Mouse (Mus musculus): Measurements from ENCODE around the gene Jup. TPM values are rescaled to one million over a fixed set of nuclear protein-coding genes. Genes with fewer than 3 reads are reported as not detected.
"Not testable (repeated sequence)": the region's sequence is repeated elsewhere in the genome, so short reads cannot be mapped to it uniquely, and the experiment has no call there.

The Jup gene
- polyA plus RNA-seq, 1 experiment from 2014 or later = 68.8 TPM

- no peak for ATAC-seq
- 62% methylated on average over 8 of the region's 8 CpGs for WGBS
Measured at GRCm38 (mm10) chr11:100371981-100372558, 25.5 kb downstream of the Jup start.

GRCm38 (mm10) chr11:100369822-100370221 is 27.7 kb downstream of the Jup start:
- ATAC-seq = no peak

More at GRCm38 (mm10) chr11:100371981-100372558, 25.5 kb downstream of the Jup start:
- Histone ChIP-seq H3K9me3 (ENCODE audit: control insufficient read depth, low read length) (no peaks in the 10 kb centered on the region), H3K27me3 (replicated peaks; ENCODE audit: control insufficient read depth, insufficient read depth, low read length) (no peaks in the 10 kb centered on the region), H3K9ac (ENCODE audit: low read depth, low read length) (no peak overlapping the region), H3K4me2 (ENCODE audit: low read length) (no peak overlapping the region), H3K4me1 (ENCODE audit: control insufficient read depth, insufficient read depth, low read depth, low read length) (no peaks in the 10 kb centered on the region), H3K36me3 (ENCODE audit: control insufficient read depth, insufficient read depth, low read length) (peaks cover 34% of the 10 kb centered on the region), H3K4me3 (ENCODE audit: low read length) (no peak overlapping the region), H3K27ac (ENCODE audit: low read depth, low read length) (no peak overlapping the region)

GRCm38 (mm10) chr11:100369145-100369544 is 28.4 kb downstream of the Jup start:
- no peak for ATAC-seq
- 76% methylated on average over 7 of the region's 7 CpGs for WGBS
- peaks cover 14% of the 10 kb centered on the region for H3K36me3 ChIP-seq (ENCODE audit: control insufficient read depth, insufficient read depth, low read length)
- no peak overlapping the region for H3K9ac ChIP-seq (ENCODE audit: low read depth, low read length)
- no peak overlapping the region for H3K4me2 ChIP-seq (ENCODE audit: low read length)
- H3K9me3 ChIP-seq (ENCODE audit: control insufficient read depth, low read length) = no peaks in the 10 kb centered on the region
- H3K27me3 ChIP-seq (replicated peaks; ENCODE audit: control insufficient read depth, insufficient read depth, low read length) = no peaks in the 10 kb centered on the region
- H3K27ac ChIP-seq (ENCODE audit: low read depth, low read length) = no peak overlapping the region
- no peaks in the 10 kb centered on the region for H3K4me1 ChIP-seq (ENCODE audit: control insufficient read depth, insufficient read depth, low read depth, low read length)
- no peak overlapping the region for H3K4me3 ChIP-seq (ENCODE audit: low read length)

More at GRCm38 (mm10) chr11:100369822-100370221, 27.7 kb downstream of the Jup start:
- 84% methylated on average over 8 of the region's 8 CpGs for WGBS
- Histone ChIP-seq H3K9ac (ENCODE audit: low read depth, low read length) (no peak overlapping the region), H3K4me3 (ENCODE audit: low read length) (no peak overlapping the region), H3K27ac (ENCODE audit: low read depth, low read length) (no peak overlapping the region), H3K4me1 (ENCODE audit: control insufficient read depth, insufficient read depth, low read depth, low read length) (no peaks in the 10 kb centered on the region), H3K27me3 (replicated peaks; ENCODE audit: control insufficient read depth, insufficient read depth, low read length) (no peaks in the 10 kb centered on the region), H3K36me3 (ENCODE audit: control insufficient read depth, insufficient read depth, low read length) (peaks cover 17% of the 10 kb centered on the region), H3K4me2 (ENCODE audit: low read length) (no peak overlapping the region), H3K9me3 (ENCODE audit: control insufficient read depth, low read length) (no peaks in the 10 kb centered on the region)

- ATAC-seq = peak; percentile 34
- no peak overlapping the region for H3K4me3 ChIP-seq (ENCODE audit: low read length)
- H3K27ac ChIP-seq (ENCODE audit: low read depth, low read length) = peak overlapping the region; percentile 23; the same call in 1 of the 2 replicates
- peaks cover 6% of the 10 kb centered on the region for H3K4me1 ChIP-seq (ENCODE audit: control insufficient read depth, insufficient read depth, low read depth, low read length)
- WGBS = 15% methylated on average over 12 of the region's 12 CpGs
- no peak overlapping the region; the same call in 1 of the 2 replicates for H3K9ac ChIP-seq (ENCODE audit: low read depth, low read length)
- no peak overlapping the region for H3K4me2 ChIP-seq (ENCODE audit: low read length)
- H3K9me3 ChIP-seq (ENCODE audit: control insufficient read depth, low read length) = no peaks in the 10 kb centered on the region
- H3K27me3 ChIP-seq (replicated peaks; ENCODE audit: control insufficient read depth, insufficient read depth, low read length) = no peaks in the 10 kb centered on the region
- H3K36me3 ChIP-seq (ENCODE audit: control insufficient read depth, insufficient read depth, low read length) = no peaks in the 10 kb centered on the region
Measured at GRCm38 (mm10) chr11:100362979-100363562, 34.5 kb downstream of the Jup start.

- peaks cover 6% of the 10 kb centered on the region for H3K4me1 ChIP-seq (ENCODE audit: control insufficient read depth, insufficient read depth, low read depth, low read length)
- H3K27me3 ChIP-seq (replicated peaks; ENCODE audit: control insufficient read depth, insufficient read depth, low read length) = no peaks in the 10 kb centered on the region
- H3K27ac ChIP-seq (ENCODE audit: low read depth, low read length) = peak overlapping the region; percentile 23; the same call in 1 of the 2 replicates
- WGBS = 17% methylated on average over 8 of the region's 8 CpGs
- no peaks in the 10 kb centered on the region for H3K9me3 ChIP-seq (ENCODE audit: control insufficient read depth, low read length)
- H3K4me3 ChIP-seq (ENCODE audit: low read length) = no peak overlapping the region
- peak overlapping the region; percentile 31 for H3K9ac ChIP-seq (ENCODE audit: low read depth, low read length)
- H3K36me3 ChIP-seq (ENCODE audit: control insufficient read depth, insufficient read depth, low read length) = no peaks in the 10 kb centered on the region
- peak; percentile 51 for ATAC-seq
- no peak overlapping the region for H3K4me2 ChIP-seq (ENCODE audit: low read length)
Measured at GRCm38 (mm10) chr11:100362209-100362978, 35.2 kb downstream of the Jup start.

GRCm38 (mm10) chr11:100361059-100361458 is 36.5 kb downstream of the Jup start:
- H3K4me3 ChIP-seq (ENCODE audit: low read length); H3K27me3 ChIP-seq (replicated peaks; ENCODE audit: control insufficient read depth, insufficient read depth, low read length); H3K4me1 ChIP-seq (ENCODE audit: control insufficient read depth, insufficient read depth, low read depth, low read length); H3K9me3 ChIP-seq (ENCODE audit: control insufficient read depth, low read length); H3K27ac ChIP-seq (ENCODE audit: low read depth, low read length); H3K36me3 ChIP-seq (ENCODE audit: control insufficient read depth, insufficient read depth, low read length); ATAC-seq; H3K4me2 ChIP-seq (ENCODE audit: low read length); H3K9ac ChIP-seq (ENCODE audit: low read depth, low read length): not testable (repeated sequence)
- WGBS = no CpG with 5 or more reads among the region's 13 CpGs

GRCm38 (mm10) chr11:100360175-100360574 is 37.4 kb downstream of the Jup start:
- ATAC-seq = no peak
- no peak overlapping the region for H3K4me3 ChIP-seq (ENCODE audit: low read length)

GRCm38 (mm10) chr11:100357408-100357807 is 40.2 kb downstream of the Jup start:
- H3K9me3 ChIP-seq (ENCODE audit: control insufficient read depth, low read length) = no peaks in the 10 kb centered on the region
- no peak overlapping the region for H3K4me3 ChIP-seq (ENCODE audit: low read length)
- peaks cover 9% of the 10 kb centered on the region; the same call in 1 of the 2 replicates for H3K4me1 ChIP-seq (ENCODE audit: control insufficient read depth, insufficient read depth, low read depth, low read length)
- H3K27ac ChIP-seq (ENCODE audit: low read depth, low read length) = no peak overlapping the region
- WGBS = 57% methylated on average over 5 of the region's 5 CpGs
- H3K9ac ChIP-seq (ENCODE audit: low read depth, low read length) = no peak overlapping the region
- no peaks in the 10 kb centered on the region for H3K27me3 ChIP-seq (replicated peaks; ENCODE audit: control insufficient read depth, insufficient read depth, low read length)
- no peak overlapping the region for H3K4me2 ChIP-seq (ENCODE audit: low read length)
- H3K36me3 ChIP-seq (ENCODE audit: control insufficient read depth, insufficient read depth, low read length) = no peaks in the 10 kb centered on the region; the same call in 1 of the 2 replicates
- no peak for ATAC-seq

More at GRCm38 (mm10) chr11:100360175-100360574, 37.4 kb downstream of the Jup start:
- Histone ChIP-seq H3K27ac (ENCODE audit: low read depth, low read length) (no peak overlapping the region), H3K9ac (ENCODE audit: low read depth, low read length) (no peak overlapping the region), H3K9me3 (ENCODE audit: control insufficient read depth, low read length) (no peaks in the 10 kb centered on the region), H3K27me3 (replicated peaks; ENCODE audit: control insufficient read depth, insufficient read depth, low read length) (no peaks in the 10 kb centered on the region), H3K4me2 (ENCODE audit: low read length) (no peak overlapping the region), H3K36me3 (ENCODE audit: control insufficient read depth, insufficient read depth, low read length) (no peaks in the 10 kb centered on the region), H3K4me1 (ENCODE audit: control insufficient read depth, insufficient read depth, low read depth, low read length) (peaks cover 6% of the 10 kb centered on the region)
- WGBS = 83% methylated on average over 6 of the region's 6 CpGs

- H3K4me3 ChIP-seq (ENCODE audit: low read length) = peak overlapping the region; percentile 64
- WGBS = 20% methylated on average over 9 of the region's 9 CpGs
- H3K4me2 ChIP-seq (ENCODE audit: low read length) = peak overlapping the region; percentile 59
- peak overlapping the region; percentile 75 for H3K9ac ChIP-seq (ENCODE audit: low read depth, low read length)
- H3K4me1 ChIP-seq (ENCODE audit: control insufficient read depth, insufficient read depth, low read depth, low read length) = peaks cover 14% of the 10 kb centered on the region
- H3K36me3 ChIP-seq (ENCODE audit: control insufficient read depth, insufficient read depth, low read length) = no peaks in the 10 kb centered on the region; the same call in 1 of the 2 replicates
- H3K27me3 ChIP-seq (replicated peaks; ENCODE audit: control insufficient read depth, insufficient read depth, low read length) = no peaks in the 10 kb centered on the region
- H3K27ac ChIP-seq (ENCODE audit: low read depth, low read length) = peak overlapping the region; percentile 74
- no peaks in the 10 kb centered on the region for H3K9me3 ChIP-seq (ENCODE audit: control insufficient read depth, low read length)
- no peak for ATAC-seq
Measured at GRCm38 (mm10) chr11:100356819-100357211, 40.7 kb downstream of the Jup start.

All from hindbrain, embryonic 16.5 days (tissue).